In the genomic region with DNA sequence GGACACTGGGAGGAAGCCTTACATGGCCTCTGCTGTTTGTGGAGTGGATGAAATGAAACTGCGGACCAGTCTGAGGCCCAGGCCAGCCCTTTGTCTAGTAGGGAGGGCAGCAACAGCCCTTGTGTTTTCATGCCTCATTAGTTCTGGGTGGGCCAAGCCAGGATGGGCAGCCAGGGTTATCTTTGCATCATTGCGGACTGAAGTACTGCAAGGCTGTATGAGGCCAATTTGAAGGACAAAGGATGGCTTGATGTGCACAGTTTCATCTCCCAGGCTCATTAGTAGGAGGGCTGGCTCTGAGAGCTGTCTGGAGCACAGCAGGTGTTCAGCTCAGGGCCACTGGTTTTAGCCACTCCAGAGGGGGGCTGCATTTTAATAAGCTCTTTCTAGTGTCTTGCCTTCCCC, we compare ENCODE assay signal across 15 mouse cellular contexts.
A peak's percentile ranks its signal among the peaks of the same experiment; 100 is the strongest.
DNase-seq lines count a peak whose midpoint lies in the region; ATAC-seq and TF ChIP-seq lines count a peak whose summit lies in the region.
"Had no signal": no experiment of that assay in that cellular context is flagged by ENCODE, and none has a peak within 500 bp of the region (broad histone marks: within the 10 kb centered on the region; RNA-seq: fewer than 3 reads in every experiment).

No protein-coding gene starts in this region.

- peaks cover 15% of the 10 kb centered on the region for H3K4me1 ChIP-seq in kidney, embryonic 15.5 days
- H3K4me1 ChIP-seq in embryonic facial prominence, embryonic 12.5 days: no peaks in the 10 kb centered on the region
- peaks cover 6% of the 10 kb centered on the region; the same call in 1 of the 2 replicates for H3K4me1 ChIP-seq in hindbrain, postnatal 0 days (ENCODE audit: insufficient read depth, low read length)
- peaks cover 13% of the 10 kb centered on the region for H3K4me1 ChIP-seq in neural tube, embryonic 15.5 days
- H3K4me1 ChIP-seq in intestine, postnatal 0 days (replicated peaks; ENCODE audit: control insufficient read depth, insufficient read depth, low read length): no peaks in the 10 kb centered on the region
- H3K4me1 ChIP-seq: embryonic facial prominence, embryonic 15.5 days; limb, embryonic 15.5 days had no signal

- H3K9ac ChIP-seq in kidney, embryonic 15.5 days: no peak overlapping the region
- H3K9ac ChIP-seq in embryonic facial prominence, embryonic 12.5 days: no peak overlapping the region
- H3K9ac ChIP-seq in hindbrain, postnatal 0 days (replicated peaks; ENCODE audit: low read length): no peak overlapping the region
- H3K9ac ChIP-seq in neural tube, embryonic 15.5 days (replicated peaks): no peak overlapping the region
- no peak overlapping the region for H3K9ac ChIP-seq in intestine, postnatal 0 days (ENCODE audit: low read depth, low read length)
- H3K9ac ChIP-seq: embryonic facial prominence, embryonic 15.5 days; limb, embryonic 15.5 days had no signal

- no peaks in the 10 kb centered on the region for H3K9me3 ChIP-seq in kidney, embryonic 15.5 days (replicated peaks)
- no peaks in the 10 kb centered on the region for H3K9me3 ChIP-seq in embryonic facial prominence, embryonic 12.5 days
- no peaks in the 10 kb centered on the region for H3K9me3 ChIP-seq in hindbrain, postnatal 0 days (ENCODE audit: low read length)
- H3K9me3 ChIP-seq in neural tube, embryonic 15.5 days (replicated peaks): no peaks in the 10 kb centered on the region
- H3K9me3 ChIP-seq in intestine, postnatal 0 days (ENCODE audit: control insufficient read depth): no peaks in the 10 kb centered on the region
- H3K9me3 ChIP-seq: embryonic facial prominence, embryonic 15.5 days; limb, embryonic 15.5 days had no signal

- H3K27ac ChIP-seq in kidney, embryonic 15.5 days: no peak overlapping the region
- no peak overlapping the region for H3K27ac ChIP-seq in embryonic facial prominence, embryonic 12.5 days
- no peak overlapping the region for H3K27ac ChIP-seq in hindbrain, postnatal 0 days
- peak overlapping the region; percentile 61; the same call in 1 of the 2 replicates for H3K27ac ChIP-seq in neural tube, embryonic 15.5 days (replicated peaks)
- H3K27ac ChIP-seq in intestine, postnatal 0 days (ENCODE audit: low read depth, low read length): no peak overlapping the region
- H3K27ac ChIP-seq: embryonic facial prominence, embryonic 15.5 days; limb, embryonic 15.5 days had no signal

- H3K27me3 ChIP-seq in kidney, embryonic 15.5 days: no peaks in the 10 kb centered on the region
- H3K27me3 ChIP-seq in embryonic facial prominence, embryonic 12.5 days: no peaks in the 10 kb centered on the region
- no peaks in the 10 kb centered on the region for H3K27me3 ChIP-seq in hindbrain, postnatal 0 days (ENCODE audit: insufficient read depth, low read length)
- no peaks in the 10 kb centered on the region for H3K27me3 ChIP-seq in neural tube, embryonic 15.5 days (replicated peaks)
- no peaks in the 10 kb centered on the region for H3K27me3 ChIP-seq in intestine, postnatal 0 days (replicated peaks; ENCODE audit: control insufficient read depth, insufficient read depth, low read length)
- H3K27me3 ChIP-seq: embryonic facial prominence, embryonic 15.5 days; limb, embryonic 15.5 days; Patski had no signal

- no peaks in the 10 kb centered on the region for H3K36me3 ChIP-seq in kidney, embryonic 15.5 days
- no peaks in the 10 kb centered on the region for H3K36me3 ChIP-seq in embryonic facial prominence, embryonic 12.5 days
- no peaks in the 10 kb centered on the region for H3K36me3 ChIP-seq in hindbrain, postnatal 0 days (ENCODE audit: insufficient read depth, low read length)
- H3K36me3 ChIP-seq in neural tube, embryonic 15.5 days: no peaks in the 10 kb centered on the region
- no peaks in the 10 kb centered on the region for H3K36me3 ChIP-seq in intestine, postnatal 0 days (ENCODE audit: control insufficient read depth, insufficient read depth)
- H3K36me3 ChIP-seq: embryonic facial prominence, embryonic 15.5 days; limb, embryonic 15.5 days had no signal

- WGBS in kidney, embryonic 15.5 days: 37% methylated on average over 2 of the region's 2 CpGs
- WGBS in embryonic facial prominence, embryonic 12.5 days: 34% methylated on average over 2 of the region's 2 CpGs
- 33% methylated on average over 2 of the region's 2 CpGs for WGBS in hindbrain, postnatal 0 days
- WGBS in neural tube, embryonic 15.5 days: 17% methylated on average over 2 of the region's 2 CpGs
- 74% methylated on average over 2 of the region's 2 CpGs for WGBS in intestine, postnatal 0 days

- peak; percentile 81 for ATAC-seq in kidney, embryonic 15.5 days (replicated peaks; ENCODE audit: low FRiP score)
- peak; percentile 72 for ATAC-seq in embryonic facial prominence, embryonic 12.5 days (ENCODE audit: insufficient number of reproducible peaks, insufficient read depth, low FRiP score, low TSS enrichment)
- peak; percentile 68 for ATAC-seq in hindbrain, postnatal 0 days
- ATAC-seq in neural tube, embryonic 15.5 days (ENCODE audit: low FRiP score): no peak
- no peak for ATAC-seq in intestine, postnatal 0 days
- ATAC-seq in megakaryocyte-erythroid progenitor cell, adult 5-6 weeks (replicated peaks; ENCODE audit: low FRiP score, low TSS enrichment, poor library complexity, severe bottlenecking): no peak
- ATAC-seq: Patski had no signal

- TF ChIP-seq CTCF in hindbrain, postnatal 0 days (IDR thresholded peaks at IDR 0.05; ENCODE audit: low read depth): no peak
- TF ChIP-seq CTCF in intestine, postnatal 0 days (IDR thresholded peaks at IDR 0.05; ENCODE audit: low read depth): no peak

- no peak for DNase-seq in kidney, adult 9 months
- DNase-seq in hindbrain, postnatal 0 days (ENCODE audit: low spot score): peak; percentile 12
- no peak for DNase-seq in adrenal gland, postnatal 36 days
- DNase-seq: B cell, adult 2 months; gastrocnemius, postnatal 25 days; heart, postnatal 14 days; lung, postnatal 36 days had no signal

- no peak overlapping the region for H3K4me3 ChIP-seq in kidney, embryonic 15.5 days (replicated peaks)
- no peak overlapping the region for H3K4me3 ChIP-seq in embryonic facial prominence, embryonic 12.5 days
- H3K4me3 ChIP-seq in hindbrain, postnatal 0 days (ENCODE audit: low read length): no peak overlapping the region
- no peak overlapping the region for H3K4me3 ChIP-seq in neural tube, embryonic 15.5 days (replicated peaks)
- no peak overlapping the region for H3K4me3 ChIP-seq in intestine, postnatal 0 days (ENCODE audit: low read depth, low read length)
- H3K4me3 ChIP-seq: embryonic facial prominence, embryonic 15.5 days; limb, embryonic 15.5 days had no signal

- no peak overlapping the region for H3K4me2 ChIP-seq in kidney, embryonic 15.5 days
- no peak overlapping the region for H3K4me2 ChIP-seq in embryonic facial prominence, embryonic 12.5 days (replicated peaks)
- no peak overlapping the region for H3K4me2 ChIP-seq in hindbrain, postnatal 0 days (ENCODE audit: low read depth, low read length)
- H3K4me2 ChIP-seq in neural tube, embryonic 15.5 days: no peak overlapping the region
- H3K4me2 ChIP-seq in intestine, postnatal 0 days (replicated peaks; ENCODE audit: low read depth): no peak overlapping the region
- H3K4me2 ChIP-seq: embryonic facial prominence, embryonic 15.5 days; limb, embryonic 15.5 days had no signal

Comparison
In these comparisons a context has a peak if more than half of its experiments do, and no peak if none do; other contexts are left out.
1. ATAC-seq: peak in kidney, embryonic 15.5 days (single experiment), embryonic facial prominence, embryonic 12.5 days (single experiment) and hindbrain, postnatal 0 days (single experiment); none in neural tube, embryonic 15.5 days (single experiment), intestine, postnatal 0 days (single experiment) and megakaryocyte-erythroid progenitor cell, adult 5-6 weeks (single experiment).